Mouse (Mus musculus) inflammation-experienced regulatory T-cells, adult 6 months (primary cell): Measurements from ENCODE around the gene Hey2. TPM values are rescaled to one million over a fixed set of nuclear protein-coding genes. Genes with fewer than 3 reads are reported as not detected.

Experiments
- ATAC-seq: one replicate; pipeline ENCODE4 v1.8.0; 2017
- polyA plus RNA-seq, 3 experiments: library from polyadenylated mRNA; unstranded; fragments of 100-300 nt; shearing (Covaris generic); gene quantifications; one replicate each; pipeline ENCODE4 v1.2.1; 2017

Hey2 gene
- polyA plus RNA-seq, 3 experiments from 2014 or later, result 0.26 TPM; not detected in 2

DNA sequence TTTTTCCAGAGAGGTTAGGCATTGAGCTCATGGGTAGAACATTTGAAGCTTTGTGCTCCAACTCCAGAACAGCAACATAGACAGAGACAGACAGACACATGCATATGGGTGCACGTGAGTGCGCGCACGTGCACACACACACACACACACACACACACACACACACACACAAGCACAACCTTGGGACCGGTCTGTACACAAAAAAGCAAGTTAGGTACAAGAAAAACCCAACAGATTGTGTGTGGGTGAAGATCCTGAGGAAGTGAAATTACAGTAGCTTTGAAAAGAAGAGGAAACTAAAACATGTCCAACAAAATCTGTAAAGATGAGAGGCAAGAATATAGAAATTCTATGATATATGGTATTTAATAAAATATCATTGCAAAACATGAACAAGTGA is 53.1 kb downstream of the Hey2 start:
- no peak for ATAC-seq

DNA sequence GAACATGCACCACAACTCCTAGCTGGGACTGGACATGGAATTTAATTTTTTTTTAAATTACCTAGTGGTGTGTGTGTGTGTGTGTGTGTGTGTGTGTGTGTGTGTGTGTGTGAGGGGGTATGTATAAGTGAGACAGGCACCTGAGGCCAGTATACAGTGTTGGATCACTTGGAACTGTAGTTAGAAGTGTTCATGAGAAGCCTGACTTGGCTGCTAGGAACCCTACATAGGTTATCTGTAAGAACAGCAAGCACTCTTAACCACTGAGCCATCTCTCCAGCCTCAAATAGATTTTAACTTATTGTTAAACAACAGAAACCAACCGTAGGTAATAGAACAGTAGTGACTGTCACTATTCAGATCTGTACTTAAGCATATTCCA is 54.3 kb downstream of the Hey2 start:
- ATAC-seq, result no peak

DNA sequence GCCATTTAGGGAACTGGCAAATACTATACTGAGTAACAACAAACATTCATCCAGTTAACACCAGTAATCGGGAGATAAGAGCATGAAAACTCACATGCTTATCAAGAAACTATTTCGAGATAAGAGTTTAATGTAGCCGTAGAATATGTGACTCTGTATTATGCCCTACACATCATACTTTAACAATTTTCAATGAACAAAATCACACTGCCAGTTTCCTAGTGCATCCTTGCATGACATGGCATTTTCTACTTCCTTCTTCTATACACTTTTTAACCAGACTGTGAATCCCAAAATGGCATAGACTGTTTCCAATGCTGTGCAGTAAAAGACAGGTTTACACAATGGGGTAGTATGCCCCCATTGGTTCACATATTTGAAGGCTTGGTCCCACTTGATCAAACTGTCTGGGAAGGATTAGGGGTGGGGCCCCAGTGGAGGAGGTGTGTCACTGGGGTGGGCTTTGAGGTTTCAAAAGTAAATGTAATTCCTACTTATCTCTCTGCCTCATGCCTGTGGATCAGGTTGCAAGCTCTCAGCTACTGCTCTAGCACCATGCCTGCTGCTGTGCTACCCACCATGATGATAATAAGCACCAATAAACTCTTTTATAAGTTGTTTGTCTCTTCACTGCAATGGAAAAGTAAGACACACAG is 54.8 kb downstream of the Hey2 start:
- no peak for ATAC-seq

DNA sequence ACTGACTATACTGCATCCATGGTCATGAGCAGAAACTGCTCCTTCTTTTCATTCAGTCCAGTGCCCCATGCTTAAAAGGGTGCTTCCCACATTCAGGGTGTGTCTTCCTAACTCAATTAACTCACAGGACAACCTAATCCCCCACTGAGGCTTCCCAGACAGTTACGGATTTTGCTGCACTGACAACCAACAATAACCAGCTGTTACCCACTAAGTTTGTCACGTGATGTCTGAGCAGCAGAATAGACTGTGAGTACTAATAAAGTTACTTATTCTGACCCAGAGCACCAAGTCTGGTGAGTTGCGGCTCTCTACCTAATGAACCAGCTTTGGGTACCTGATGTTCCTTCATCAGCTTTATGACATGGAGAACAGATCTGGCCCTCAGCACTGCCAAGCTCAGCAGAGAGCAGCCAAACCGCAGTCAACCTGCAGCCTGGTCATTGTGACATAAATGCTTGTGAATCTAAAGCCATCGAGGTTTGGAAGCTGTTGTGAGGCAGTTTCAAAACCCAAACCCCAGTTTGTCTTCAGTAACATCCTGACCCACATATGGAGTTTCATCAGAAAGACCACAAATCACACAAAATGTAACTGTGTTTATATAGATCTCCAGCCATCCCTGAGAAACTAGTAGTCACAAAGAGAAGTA is 56.4 kb downstream of the Hey2 start:
- ATAC-seq, result no peak

Other genes with a start within 250 kb of the Hey2 start
- 10 to 100 TPM; 43.4 to 54.5 (median 44.6) TPM for gene Trmt11, start 242.1 kb downstream of the Hey2 start, polyA plus RNA-seq
- gene Hint3, start 213.2 kb downstream of the Hey2 start, polyA plus RNA-seq, result 10 to 100 TPM; 41.1 to 53.5 (median 46.3) TPM
- gene Ncoa7, start 39.5 kb downstream of the Hey2 start, polyA plus RNA-seq, result 100 to 1,000 TPM in 1 of 3 experiments, 10 to 100 TPM in 2; 28.3 to 108 (median 83.7) TPM